21 mouse cellular contexts compared by ENCODE assay signal in the genomic region with DNA sequence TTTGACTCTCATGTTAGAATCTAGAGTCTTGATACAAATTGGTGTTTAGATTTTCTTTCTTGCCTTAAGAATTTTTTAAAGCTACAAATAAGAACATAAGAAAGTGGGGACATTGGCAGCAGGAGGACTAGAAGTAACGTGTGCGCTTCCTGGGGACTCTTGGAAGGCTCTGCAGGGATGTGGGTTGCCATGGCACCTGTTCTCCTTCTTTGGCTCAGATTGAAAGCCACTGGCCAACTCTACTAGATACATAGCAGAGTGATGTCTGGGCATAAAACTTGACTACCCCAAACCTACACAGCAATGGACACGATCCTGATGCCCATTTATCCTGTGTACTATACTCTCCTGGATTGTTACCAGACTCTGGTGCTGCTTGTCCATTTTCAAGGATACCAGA.
DNase-seq lines count a peak whose midpoint lies in the region; ATAC-seq lines count a peak whose summit lies in the region.
"Had no signal": no experiment of that assay in that cellular context is flagged by ENCODE, and none has a peak within 500 bp of the region (broad histone marks: within the 10 kb centered on the region; RNA-seq: fewer than 3 reads in every experiment).

No protein-coding gene starts in this region.

- peak; percentile 79 for ATAC-seq in frontal cortex, adult (ENCODE audit: low TSS enrichment)
- ATAC-seq: forebrain, embryonic 13.5 days; forebrain, embryonic 16.5 days; hindbrain, embryonic 16.5 days; intestine, embryonic 15.5 days; Patski had no signal

- peak; percentile 7 for DNase-seq in cerebellum, adult 11 months
- no peak for DNase-seq in cerebellum, adult 11-12 months
- no peak for DNase-seq in frontal cortex, postnatal 14 days (ENCODE audit: low spot score in 2 of 2)
- peak; percentile 9 to 38 for DNase-seq in cerebellum, postnatal 14 days
- DNase-seq in lung, postnatal 36 days, result no peak
- DNase-seq: adrenal gland, postnatal 10 days; adrenal gland, postnatal 36 days; B cell, adult 2 months; embryo, embryonic 11 days; gastrocnemius, postnatal 25 days; heart, adult 18-20 months; heart, postnatal 10 days; heart, postnatal 36 days; kidney, adult 11 months; kidney, adult 8-10 months had no signal

Comparison
In these comparisons a context has a peak if more than half of its experiments do, and no peak if none do; other contexts are left out.
1. DNase-seq: peak in cerebellum, adult 11 months (single experiment) and cerebellum, postnatal 14 days (2 of 2); none in cerebellum, adult 11-12 months (single experiment), frontal cortex, postnatal 14 days (0 of 2) and lung, postnatal 36 days (single experiment).